Mouse (Mus musculus): ENCODE data around the gene Rabgef1. TPM values are rescaled to one million over a fixed set of nuclear protein-coding genes. Genes with fewer than 3 reads are reported as not detected.

Rabgef1 gene
- total and polyA plus RNA-seq, 3 experiments: 25.8 to 35.1 TPM; not detected in 1

DNA sequence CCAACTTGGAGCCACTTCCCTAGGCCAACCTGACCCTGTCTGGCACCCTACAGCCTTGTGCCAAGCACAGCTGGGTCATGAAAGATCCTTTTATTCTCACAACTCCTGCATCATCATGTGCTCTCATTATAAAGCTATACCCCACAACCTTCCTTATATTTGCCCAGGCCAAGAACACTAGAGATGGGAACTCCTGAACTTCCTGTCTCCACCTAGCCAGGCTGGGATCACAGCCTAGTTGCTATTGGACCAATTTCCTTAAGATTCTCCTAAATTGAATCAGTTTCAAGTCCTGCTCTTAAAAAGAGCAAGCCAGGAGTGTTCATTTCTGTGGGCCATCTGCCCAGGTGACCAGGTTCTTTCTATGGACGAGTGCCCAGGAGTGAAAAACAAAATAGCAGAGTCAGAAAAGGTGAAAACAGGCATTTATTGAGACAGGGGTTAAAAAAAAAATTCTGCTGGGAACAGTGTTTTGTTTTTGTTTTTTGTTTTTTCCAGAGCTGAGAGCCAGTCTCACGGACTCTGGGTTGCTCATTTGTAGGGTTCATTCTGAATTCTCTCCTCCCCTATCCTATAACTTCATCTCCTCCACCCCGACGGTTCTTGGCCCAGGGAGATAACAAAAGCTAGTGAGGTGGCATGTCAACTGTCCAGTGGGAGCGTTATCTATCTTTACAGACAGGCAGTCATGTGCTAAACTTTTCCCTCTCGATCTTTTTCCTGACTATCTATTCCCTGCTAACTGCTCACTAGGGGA, 754 bp upstream of the Rabgef1 start:
- H3K4me1 ChIP-seq (ENCODE audit: control insufficient read depth in 1 of 2, insufficient read depth in 2 of 2, low read length in 2 of 2): peaks cover 27 to 41% of the 10 kb centered on the region in 2 experiments
- DNase-seq (ENCODE audit: low read depth, low spot score): peak; percentile 89
- peak; percentile 80 for TF ChIP-seq USF1 (IDR thresholded peaks at IDR 0.05; ENCODE audit: low read depth, low read length)
- peak; percentile 84; the same call in 1 of the 2 replicates for TF ChIP-seq MAX (IDR thresholded peaks at IDR 0.05; ENCODE audit: low read length)
- no peak for TF ChIP-seq MEF2A (IDR thresholded peaks at IDR 0.05; ENCODE audit: extremely low read depth, insufficient replicate concordance, low read depth, low read length, poor library complexity, severe bottlenecking)
- TF ChIP-seq POLR2A (IDR thresholded peaks at IDR 0.05; ENCODE audit: control insufficient read depth in 1 of 2, insufficient read depth in 1 of 2, low read depth in 1 of 2, low read length in 2 of 2, poor library complexity in 1 of 2): no peak; a peak in 1 of 4 replicates
- peak; percentile 20; the same call in 1 of the 2 replicates for TF ChIP-seq ZMIZ1 (IDR thresholded peaks at IDR 0.05; ENCODE audit: low read depth, low read length)
- TF ChIP-seq TBP (IDR thresholded peaks at IDR 0.05; ENCODE audit: low read depth, low read length): peak; percentile 51
- TF ChIP-seq MYC (IDR thresholded peaks at IDR 0.05; ENCODE audit: low read depth, low read length): peak; percentile 91
- TF ChIP-seq CHD2 (IDR thresholded peaks at IDR 0.05; ENCODE audit: low read length): no peak
- TF ChIP-seq POLR2AphosphoS2 (IDR thresholded peaks at IDR 0.05; ENCODE audit: low read length): peak; percentile 93
- peak; percentile 94 for TF ChIP-seq MXI1 (IDR thresholded peaks at IDR 0.05; ENCODE audit: low read depth, low read length)
- peak; percentile 48; the same call in 1 of the 2 replicates for TF ChIP-seq RCOR1 (IDR thresholded peaks at IDR 0.05; ENCODE audit: low read depth, low read length)
- TF ChIP-seq E2F4 (IDR thresholded peaks at IDR 0.05; ENCODE audit: borderline replicate concordance, low read depth, low read length): no peak
- peak; percentile 88 for TF ChIP-seq TAL1 (IDR thresholded peaks at IDR 0.05; ENCODE audit: low read length)
- peak; percentile 93 for TF ChIP-seq SIN3A (IDR thresholded peaks at IDR 0.05; ENCODE audit: low read length)
- peak; percentile 97 for TF ChIP-seq BHLHE40 (IDR thresholded peaks at IDR 0.05; ENCODE audit: borderline replicate concordance, low read depth, low read length)
- TF ChIP-seq HCFC1 (IDR thresholded peaks at IDR 0.05; ENCODE audit: low read depth, low read length): no peak
- 0 out of 2 replicates have a peak, but pooled peaks have one; percentile 44 for TF ChIP-seq JUND (IDR thresholded peaks at IDR 0.05; ENCODE audit: low read depth, low read length)
- no peak; the same call in 1 of the 2 replicates for TF ChIP-seq POLR2AphosphoS5 (IDR thresholded peaks at IDR 0.05; ENCODE audit: borderline replicate concordance, low read depth, low read length)
- 0 out of 4 replicates have a peak, but pooled peaks of 1 of the 2 experiments have one; percentile 10 for TF ChIP-seq USF2 (IDR thresholded peaks at IDR 0.05; ENCODE audit: borderline replicate concordance in 1 of 2, insufficient read depth in 1 of 2, low read depth in 1 of 2, low read length in 2 of 2)
- TF ChIP-seq RAD21 (IDR thresholded peaks at IDR 0.05; ENCODE audit: low read depth, low read length): no peak
- TF ChIP-seq KAT2A (conservative IDR thresholded peaks at IDR 0.05; ENCODE audit: low read depth, low read length): no peak
- TF ChIP-seq UBTF (IDR thresholded peaks at IDR 0.05; ENCODE audit: borderline replicate concordance, insufficient read depth, low read depth, low read length): no peak
- TF ChIP-seq EP300 (IDR thresholded peaks at IDR 0.05; ENCODE audit: low read depth in 1 of 2, low read length in 2 of 2): peak; percentile 96 to 97
- no peak for TF ChIP-seq NRF1 (IDR thresholded peaks at IDR 0.05; ENCODE audit: insufficient read depth, low read depth, low read length, poor library complexity, severe bottlenecking)
- TF ChIP-seq SMC3 (IDR thresholded peaks at IDR 0.05; ENCODE audit: low read depth, low read length): no peak
- peak; percentile 52 for TF ChIP-seq ZNF384 (IDR thresholded peaks at IDR 0.05; ENCODE audit: low read depth, low read length)
- peak; percentile 93 for TF ChIP-seq ETS1 (IDR thresholded peaks at IDR 0.05; ENCODE audit: low read depth, low read length)
- no peak for TF ChIP-seq GABPA (IDR thresholded peaks at IDR 0.05; ENCODE audit: low read depth, low read length)
- peak; percentile 94 for TF ChIP-seq MYB (IDR thresholded peaks at IDR 0.05; ENCODE audit: low read depth, low read length)
- TF ChIP-seq TCF12 (IDR thresholded peaks at IDR 0.05; ENCODE audit: low read depth, low read length): peak; percentile 96
- TF ChIP-seq MAFK (IDR thresholded peaks at IDR 0.05; ENCODE audit: borderline replicate concordance, low read depth, low read length): 0 out of 2 replicates have a peak, but pooled peaks have one; percentile 16
- no peak for TF ChIP-seq ZC3H11A (IDR thresholded peaks at IDR 0.05; ENCODE audit: low read depth, low read length)
- TF ChIP-seq ELF1 (IDR thresholded peaks at IDR 0.05; ENCODE audit: low read depth, low read length): no peak; the same call in 1 of the 2 replicates
- TF ChIP-seq GATA1 (IDR thresholded peaks at IDR 0.05; ENCODE audit: low read depth, low read length): peak; percentile 98
- TF ChIP-seq CTCF (IDR thresholded peaks at IDR 0.05 in 2 of 3, conservative IDR thresholded peaks at IDR 0.05 in 1 of 3; ENCODE audit: control insufficient read depth in 1 of 3, insufficient read depth in 1 of 3, low read depth in 2 of 3, low read length in 3 of 3, poor library complexity in 1 of 3, severe bottlenecking in 1 of 3): no peak

More for the DNA sequence above, 754 bp upstream of the Rabgef1 start:
- Histone ChIP-seq H3K9me3 (replicated peaks; ENCODE audit: insufficient read depth, low read length) (no peaks in the 10 kb centered on the region), H3K36me3 (ENCODE audit: control insufficient read depth in 1 of 2, insufficient read depth in 2 of 2, low read length in 2 of 2) (peaks cover 0 to 44% of the 10 kb centered on the region in 2 experiments; a peak in 2 of 4 replicates), H3K79me2 (ENCODE audit: control insufficient read depth, insufficient read depth, low read length, poor library complexity) (peaks cover 40% of the 10 kb centered on the region), H3K4me3 (ENCODE audit: control insufficient read depth in 1 of 2, insufficient read depth in 1 of 2, low read depth in 2 of 2, low read length in 2 of 2) (peak overlapping the region; percentile 71 to 78), H3K9ac (ENCODE audit: control insufficient read depth, low read depth, low read length, poor library complexity, severe bottlenecking) (peak overlapping the region; percentile 90), H3K27me3 (ENCODE audit: control insufficient read depth in 1 of 2, insufficient read depth in 2 of 2, low read length in 2 of 2) (no peaks in the 10 kb centered on the region), H3K27ac (ENCODE audit: control insufficient read depth, low read depth, low read length) (peak overlapping the region; percentile 99)

All from MEL (cell line).